Mouse (Mus musculus) left cerebral cortex, postnatal 36 days (tissue): ENCODE data around the gene 4632433K11Rik. TPM values are rescaled to one million over a fixed set of nuclear protein-coding genes. Genes with fewer than 3 reads are reported as not detected.

Experiments used
- DNase-seq, 2 experiments: peaks; one replicate each; pipeline ENCODE4 v3.0.0; 2021 to 2022; ENCODE audit warnings: low spot score in 2 of 2, mixed read lengths in 1 of 2
- intact Hi-C: fragments of 180-260 bp; cut with DNase I; formaldehyde crosslinking; loops from one replicate; pipeline ENCODE4 v1.15.1; 2025
- total RNA-seq, 2 experiments: library from RNA; stranded (reverse); gene quantifications; 2 replicates each; pipeline ENCODE4 v1.2.3; 2021

4632433K11Rik gene
- total RNA-seq, 2 experiments from 2014 or later = 1.1 TPM; not detected in 1

DNA sequence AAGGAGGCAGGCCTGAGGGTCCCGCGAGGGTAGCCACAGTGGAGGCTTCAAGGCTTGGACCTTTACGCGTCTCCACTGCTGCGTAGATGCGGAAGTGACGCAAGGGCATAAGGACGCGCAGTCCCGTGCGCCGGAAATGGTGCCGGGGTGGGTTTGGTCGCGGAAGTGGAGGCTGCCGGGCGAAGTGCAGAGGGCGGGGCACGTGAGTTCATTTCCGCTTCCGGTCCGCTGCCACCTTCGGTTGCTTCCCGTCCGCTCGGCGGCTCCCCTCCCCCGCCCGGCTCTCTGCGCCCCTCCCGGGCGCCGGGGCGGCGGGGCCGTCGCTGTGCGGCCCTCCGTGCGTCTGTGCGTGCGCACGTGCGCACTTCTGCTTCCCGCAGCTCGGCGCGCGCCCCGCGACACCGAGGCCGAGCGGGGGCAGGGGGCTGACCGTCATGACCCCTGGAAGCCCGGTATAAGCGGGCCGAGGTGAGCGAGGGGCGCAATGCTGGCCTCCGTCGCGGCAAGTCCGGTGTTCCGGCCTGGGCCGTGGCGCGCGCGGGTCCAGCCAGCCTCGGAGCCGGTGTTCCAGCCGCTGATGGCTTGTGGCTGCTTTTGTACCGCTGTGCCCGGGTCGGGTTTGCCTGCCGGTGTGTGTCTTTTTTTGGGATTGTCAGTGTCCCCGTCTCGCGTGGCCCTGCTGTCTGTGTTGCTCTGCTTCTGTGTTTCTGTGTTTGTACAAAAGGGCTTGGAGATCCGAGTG is 46.3 kb downstream of the 4632433K11Rik start, which contains the start of gene Epn1:
TSS of gene Epn1 (plus strand) at position 226 of the 742 bp plus-strand sequence.
- intact Hi-C loops = loop anchor here (1.0 to 10.0 kb wide), 2 partner anchors 18 to 1435 kb away; partner anchors contain the start of genes Cnot3 and U2af2
- DNase-seq = peak; percentile 97 to 98

DNA sequence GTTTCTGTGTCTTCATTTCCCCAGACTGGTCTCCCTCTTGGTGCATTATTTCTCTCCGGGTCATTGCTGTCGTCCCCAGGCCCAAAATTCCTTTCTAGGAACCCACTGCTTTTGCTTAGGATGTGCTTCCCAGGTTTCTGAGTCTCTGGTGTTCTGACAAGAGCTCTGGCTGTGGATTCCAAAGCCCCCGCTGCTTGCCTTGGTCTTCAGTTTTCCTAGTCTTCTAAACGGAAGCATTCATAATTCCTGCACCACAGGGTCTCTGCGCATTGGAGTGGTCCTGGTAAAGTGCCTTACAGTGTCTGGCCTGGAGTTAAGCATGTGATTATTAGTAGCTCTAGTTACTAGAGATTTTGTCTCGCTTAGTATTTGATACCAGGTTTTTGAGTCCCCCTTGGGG is 46.9 kb downstream of the 4632433K11Rik start:
- intact Hi-C loops = loop anchor here (1.0 to 10.0 kb wide), 2 partner anchors 19 to 1436 kb away; partner anchors contain the start of genes Cnot3 and U2af2

DNA sequence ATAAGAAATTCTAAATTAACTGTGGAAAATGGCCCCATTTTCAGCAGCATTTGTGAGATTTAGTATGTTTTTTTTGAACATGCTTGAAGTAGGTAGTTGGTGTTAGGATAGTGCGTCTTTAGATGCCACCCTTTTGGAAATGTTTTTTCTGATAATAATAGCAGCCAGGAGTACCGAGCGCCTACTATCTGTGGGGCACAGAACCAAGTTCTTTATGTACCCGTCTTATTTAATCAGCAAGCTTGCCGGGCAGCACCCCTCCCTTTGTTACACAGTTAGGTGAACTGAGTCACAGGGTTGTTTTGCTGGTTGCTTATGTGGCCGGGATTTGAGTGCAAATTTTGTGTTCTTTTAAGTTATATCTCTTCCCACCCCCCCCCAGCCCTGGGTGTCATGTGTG is 47.3 kb downstream of the 4632433K11Rik start:
- no peak for DNase-seq
- intact Hi-C loops = loop anchor here (10.0 kb wide), 1 partner anchor 1436 kb away; the partner anchor contains the start of gene Cnot3

More for the DNA sequence above, 46.9 kb downstream of the 4632433K11Rik start:
- no peak for DNase-seq

DNA sequence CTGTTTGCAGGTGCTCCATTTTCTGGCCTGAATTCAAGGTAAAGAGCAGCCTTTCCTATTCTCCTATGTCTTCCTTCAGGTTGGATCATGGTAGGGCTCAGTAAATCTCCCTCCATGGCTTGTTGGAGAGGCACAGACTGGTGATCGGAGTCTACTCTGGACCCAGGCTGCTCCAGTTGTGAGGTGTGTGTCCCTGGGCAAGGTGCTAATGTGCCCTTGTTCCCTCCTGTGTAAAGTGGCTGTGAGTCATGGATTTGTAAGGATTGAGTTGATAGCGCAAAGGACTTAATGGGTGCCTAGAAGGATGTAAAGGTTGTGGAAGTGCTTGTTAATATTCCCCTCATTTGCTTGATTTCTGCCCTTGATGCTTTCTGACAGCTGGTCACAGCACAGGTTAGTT is 48.0 kb downstream of the 4632433K11Rik start:
- DNase-seq = no peak
- intact Hi-C loops = loop anchor here (10.0 kb wide), 1 partner anchor 1437 kb away; the partner anchor contains the start of gene Cnot3

DNA sequence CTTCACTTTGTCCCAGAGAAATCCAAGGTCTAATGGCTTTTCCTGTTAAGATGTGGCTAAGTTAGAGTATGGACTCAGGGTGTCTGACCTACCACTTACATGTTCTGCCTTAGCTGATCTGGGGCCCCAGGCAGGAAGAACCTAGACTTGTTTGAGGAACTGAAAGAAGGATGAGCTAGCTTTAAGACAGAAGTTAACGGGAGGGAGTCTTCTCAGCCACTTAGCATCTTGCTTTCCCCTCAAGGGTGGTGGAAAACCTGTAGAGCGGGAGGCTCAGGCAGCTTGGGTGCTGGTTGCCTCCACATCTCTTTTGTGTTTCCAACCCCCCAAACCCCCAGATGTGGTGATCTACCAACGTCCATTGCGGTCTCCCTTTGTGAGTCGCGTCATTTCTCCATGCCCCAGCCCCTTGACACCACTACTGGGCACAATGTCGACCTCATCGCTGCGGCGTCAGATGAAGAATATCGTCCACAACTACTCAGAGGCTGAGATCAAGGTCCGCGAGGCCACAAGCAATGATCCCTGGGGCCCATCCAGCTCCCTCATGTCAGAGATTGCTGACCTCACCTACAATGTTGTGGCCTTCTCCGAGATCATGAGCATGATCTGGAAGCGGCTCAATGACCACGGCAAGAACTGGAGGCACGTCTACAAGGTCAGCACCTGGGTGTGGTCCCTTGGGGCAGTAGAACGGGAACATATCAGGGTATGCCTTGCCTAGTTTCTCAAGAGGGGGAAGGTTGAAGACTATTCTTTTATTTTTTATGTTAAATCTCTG is 49.6 kb downstream of the 4632433K11Rik start:
- intact Hi-C loops = loop anchor here (10.0 kb wide), 1 partner anchor 1439 kb away; the partner anchor contains the start of gene Cnot3
- DNase-seq = no peak

Other genes with a start within 250 kb of the 4632433K11Rik start
- gene Tmem238, start 244.5 kb upstream of the 4632433K11Rik start, total RNA-seq = 1 to 10 TPM; 2.7 to 3.7 TPM
- 100 to 1,000 TPM; 416 to 455 TPM for gene Rpl28, start 241.2 kb upstream of the 4632433K11Rik start, total RNA-seq
- gene Ube2s, start 221.5 kb upstream of the 4632433K11Rik start, total RNA-seq = 100 to 1,000 TPM in 1 of 2 experiments, 10 to 100 TPM in 1; 98.6 to 117 TPM
- gene Shisa7, start 189.4 kb upstream of the 4632433K11Rik start, total RNA-seq = 100 to 1,000 TPM in 1 of 2 experiments, 10 to 100 TPM in 1; 95.1 to 151 TPM
- 1 to 10 TPM; 6.0 to 8.6 TPM for gene Isoc2b, start 163.9 kb upstream of the 4632433K11Rik start, total RNA-seq
- gene Isoc2a, start 157.0 kb upstream of the 4632433K11Rik start, total RNA-seq = 10 to 100 TPM; 10.3 to 13.5 TPM
- gene Gm36210, start 127.6 kb upstream of the 4632433K11Rik start, total RNA-seq = under 1 TPM in 1 of 2 experiments, not detected in 1; 0.32 TPM
- gene Zfp628, start 118.9 kb upstream of the 4632433K11Rik start, total RNA-seq = 10 to 100 TPM; 14.0 to 17.0 TPM
- gene Nat14, start 112.1 kb upstream of the 4632433K11Rik start, total RNA-seq = 100 to 1,000 TPM; 103 to 106 TPM
- gene Ssc5d, start 108.3 kb upstream of the 4632433K11Rik start, total RNA-seq = 1 to 10 TPM in 1 of 2 experiments, under 1 TPM in 1; 0.84 to 3.6 TPM
- under 1 TPM in 1 of 2 experiments, not detected in 1; 0.15 TPM for gene Sbk2, start 69.7 kb upstream of the 4632433K11Rik start, total RNA-seq
- under 1 TPM; 0.44 to 0.86 TPM for gene Sbk3, start 63.0 kb upstream of the 4632433K11Rik start, total RNA-seq
- 10 to 100 TPM; 30.9 to 31.3 TPM for gene Zfp579, start 38.0 kb upstream of the 4632433K11Rik start, total RNA-seq
- gene Zfp524, start 19.7 kb upstream of the 4632433K11Rik start, total RNA-seq = 1 to 10 TPM; 6.7 to 7.0 TPM
- gene Fiz1, start 19.4 kb upstream of the 4632433K11Rik start, total RNA-seq = 10 to 100 TPM; 22.2 to 32.9 TPM
- gene Gm44973, start 18.6 kb upstream of the 4632433K11Rik start, total RNA-seq = not detected
- gene Zfp865, start 13.7 kb upstream of the 4632433K11Rik start, total RNA-seq = 10 to 100 TPM; 32.7 to 42.3 TPM
- gene Ccdc106, start 13.6 kb upstream of the 4632433K11Rik start, total RNA-seq = 10 to 100 TPM; 60.6 to 60.9 TPM
- 1 to 10 TPM; 5.3 to 5.7 TPM for gene Zfp784, start 4.3 kb downstream of the 4632433K11Rik start, total RNA-seq
- 10 to 100 TPM; 27.4 to 35.7 TPM for gene Zfp580, start 17.4 kb downstream of the 4632433K11Rik start, total RNA-seq
- gene U2af2, start 28.0 kb downstream of the 4632433K11Rik start, total RNA-seq = 100 to 1,000 TPM; 162 to 183 TPM
- gene Epn1, start 46.1 kb downstream of the 4632433K11Rik start, total RNA-seq = 100 to 1,000 TPM; 435 to 530 TPM
- gene Rfpl4, start 82.8 kb downstream of the 4632433K11Rik start, total RNA-seq = not detected
- under 1 TPM; 0.32 to 0.68 TPM for gene Rasl2-9, start 91.8 kb downstream of the 4632433K11Rik start, total RNA-seq
- not detected for gene Vmn1r55, start 115.6 kb downstream of the 4632433K11Rik start, total RNA-seq
- gene Vmn1r56, start 162.6 kb downstream of the 4632433K11Rik start, total RNA-seq = not detected
- gene Vmn1r57, start 184.4 kb downstream of the 4632433K11Rik start, total RNA-seq = not detected